17 mouse cellular contexts compared by ENCODE assay signal in the genomic region with DNA sequence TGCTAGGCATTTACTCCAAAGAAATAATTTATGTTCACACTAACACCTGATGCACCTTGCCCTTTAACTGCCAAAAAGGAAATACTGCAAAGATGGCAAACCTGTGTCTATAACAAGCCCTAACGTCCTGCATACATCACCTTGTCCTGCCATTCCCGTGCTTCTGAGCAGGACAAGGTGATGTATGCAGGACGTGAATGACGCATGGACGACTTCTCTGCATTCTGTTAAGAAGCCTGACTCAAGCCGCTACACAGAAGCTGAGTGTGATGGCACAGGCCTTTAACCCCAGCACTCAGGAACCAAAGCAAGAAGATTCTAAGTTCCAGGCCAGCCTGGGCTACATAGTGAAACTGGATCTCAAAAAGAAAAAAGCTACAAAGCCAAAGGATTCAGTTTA. TPM values are rescaled to one million over a fixed set of nuclear protein-coding genes. Genes with fewer than 3 reads are reported as not detected.
A peak's percentile ranks its signal among the peaks of the same experiment; 100 is the strongest.
DNase-seq lines count a peak whose midpoint lies in the region; ATAC-seq and TF ChIP-seq lines count a peak whose summit lies in the region.
"Had no signal": no experiment of that assay in that cellular context is flagged by ENCODE, and none has a peak within 500 bp of the region (broad histone marks: within the 10 kb centered on the region; RNA-seq: fewer than 3 reads in every experiment).

No protein-coding gene starts in this region.

- DNase-seq in CD4-positive helper T cell, adult 2 months (ENCODE audit: low read depth, low spot score): peak; percentile 62
- peak; percentile 61 for DNase-seq in induced T-regulatory cell, adult 2 months (ENCODE audit: low read depth)
- no peak for DNase-seq in liver, postnatal 0 days
- DNase-seq in hindbrain, embryonic 14.5 days (ENCODE audit: low spot score): no peak
- DNase-seq in layer of hippocampus, adult 2 months (ENCODE audit: low spot score in 2 of 2): no peak
- DNase-seq: adrenal gland, postnatal 36 days; B cell, adult 2 months; embryo, embryonic 11 days; heart, postnatal 4 days; kidney, postnatal 4 days; lung, adult 2 months; thymus, postnatal 25 days had no signal

- no peak for TF ChIP-seq CTCF in intestine, postnatal 0 days (IDR thresholded peaks at IDR 0.05; ENCODE audit: low read depth)
- no peak for TF ChIP-seq CTCF in liver, postnatal 0 days (IDR thresholded peaks at IDR 0.05; ENCODE audit: low read depth)
- no peak for TF ChIP-seq CTCF in layer of hippocampus, adult 2 months (conservative IDR thresholded peaks at IDR 0.05)

- ATAC-seq in intestine, postnatal 0 days: no peak
- ATAC-seq in intestine, embryonic 15.5 days: no peak
- no peak for ATAC-seq in liver, postnatal 0 days
- ATAC-seq in hindbrain, embryonic 14.5 days (ENCODE audit: low FRiP score): no peak

- no peaks in the 10 kb centered on the region for H3K36me3 ChIP-seq in intestine, postnatal 0 days (ENCODE audit: control insufficient read depth, insufficient read depth)
- no peaks in the 10 kb centered on the region for H3K36me3 ChIP-seq in intestine, embryonic 15.5 days
- no peaks in the 10 kb centered on the region for H3K36me3 ChIP-seq in liver, postnatal 0 days (replicated peaks; ENCODE audit: insufficient read depth, low read length)
- no peaks in the 10 kb centered on the region for H3K36me3 ChIP-seq in hindbrain, embryonic 14.5 days (replicated peaks; ENCODE audit: control insufficient read depth, insufficient read depth)
- H3K36me3 ChIP-seq: midbrain, embryonic 10.5 days; neural tube, embryonic 12.5 days had no signal

- no peaks in the 10 kb centered on the region for H3K9me3 ChIP-seq in intestine, postnatal 0 days (ENCODE audit: control insufficient read depth)
- H3K9me3 ChIP-seq in intestine, embryonic 15.5 days: no peaks in the 10 kb centered on the region
- no peaks in the 10 kb centered on the region for H3K9me3 ChIP-seq in liver, postnatal 0 days (ENCODE audit: low read length)
- H3K9me3 ChIP-seq in hindbrain, embryonic 14.5 days (ENCODE audit: control insufficient read depth, low read length): no peaks in the 10 kb centered on the region
- H3K9me3 ChIP-seq: midbrain, embryonic 10.5 days; neural tube, embryonic 12.5 days had no signal

- H3K4me1 ChIP-seq in intestine, postnatal 0 days (replicated peaks; ENCODE audit: control insufficient read depth, insufficient read depth, low read length): no peaks in the 10 kb centered on the region
- no peaks in the 10 kb centered on the region for H3K4me1 ChIP-seq in intestine, embryonic 15.5 days (replicated peaks)
- H3K4me1 ChIP-seq in liver, postnatal 0 days (ENCODE audit: insufficient read depth): peaks cover 14% of the 10 kb centered on the region; the same call in 1 of the 2 replicates
- H3K4me1 ChIP-seq in hindbrain, embryonic 14.5 days (replicated peaks; ENCODE audit: control insufficient read depth, insufficient read depth, low read length): peaks cover 5% of the 10 kb centered on the region; the same call in 1 of the 2 replicates
- H3K4me1 ChIP-seq: neural tube, embryonic 12.5 days had no signal

- H3K4me3 ChIP-seq in intestine, postnatal 0 days (ENCODE audit: low read depth, low read length): no peak overlapping the region
- no peak overlapping the region for H3K4me3 ChIP-seq in intestine, embryonic 15.5 days (replicated peaks)
- peak overlapping the region; percentile 1; the same call in 1 of the 2 replicates for H3K4me3 ChIP-seq in liver, postnatal 0 days (ENCODE audit: low read depth, low read length)
- H3K4me3 ChIP-seq in hindbrain, embryonic 14.5 days (replicated peaks; ENCODE audit: low read length): no peak overlapping the region
- H3K4me3 ChIP-seq in layer of hippocampus, adult 2 months: no peak overlapping the region
- H3K4me3 ChIP-seq: neural tube, embryonic 12.5 days had no signal

- WGBS in intestine, postnatal 0 days: 64% methylated on average over 6 of the region's 6 CpGs
- WGBS in intestine, embryonic 15.5 days: 79% methylated on average over 6 of the region's 6 CpGs
- WGBS in liver, postnatal 0 days (ENCODE audit: insufficient replicate concordance): 64% methylated on average over 6 of the region's 6 CpGs
- WGBS in hindbrain, embryonic 14.5 days: 70% methylated on average over 6 of the region's 6 CpGs

- no peak for TF ChIP-seq EP300 in liver, postnatal 0 days (IDR thresholded peaks at IDR 0.05; ENCODE audit: low read depth)

- H3K9ac ChIP-seq in intestine, postnatal 0 days (ENCODE audit: low read depth, low read length): no peak overlapping the region
- no peak overlapping the region for H3K9ac ChIP-seq in intestine, embryonic 15.5 days
- no peak overlapping the region for H3K9ac ChIP-seq in liver, postnatal 0 days (replicated peaks)
- H3K9ac ChIP-seq in hindbrain, embryonic 14.5 days: no peak overlapping the region
- H3K9ac ChIP-seq: neural tube, embryonic 12.5 days had no signal

- H3K27me3 ChIP-seq in intestine, postnatal 0 days (replicated peaks; ENCODE audit: control insufficient read depth, insufficient read depth, low read length): peaks cover 11% of the 10 kb centered on the region; the same call in 1 of the 2 replicates
- no peaks in the 10 kb centered on the region for H3K27me3 ChIP-seq in intestine, embryonic 15.5 days (replicated peaks)
- H3K27me3 ChIP-seq in liver, postnatal 0 days (ENCODE audit: insufficient read depth, low read length): no peaks in the 10 kb centered on the region
- H3K27me3 ChIP-seq in hindbrain, embryonic 14.5 days (ENCODE audit: control insufficient read depth, insufficient read depth, low read length): peaks cover 11% of the 10 kb centered on the region; the same call in 1 of the 2 replicates

- peak overlapping the region; percentile 38 for H3K4me2 ChIP-seq in intestine, postnatal 0 days (replicated peaks; ENCODE audit: low read depth)
- H3K4me2 ChIP-seq in intestine, embryonic 15.5 days (replicated peaks): no peak overlapping the region
- H3K4me2 ChIP-seq in liver, postnatal 0 days (ENCODE audit: low read depth, low read length): peak overlapping the region; percentile 55
- H3K4me2 ChIP-seq in hindbrain, embryonic 14.5 days (replicated peaks): no peak overlapping the region
- H3K4me2 ChIP-seq: neural tube, embryonic 12.5 days had no signal

- H3K27ac ChIP-seq in intestine, postnatal 0 days (ENCODE audit: low read depth, low read length): no peak overlapping the region
- no peak overlapping the region for H3K27ac ChIP-seq in intestine, embryonic 15.5 days
- H3K27ac ChIP-seq in liver, postnatal 0 days (ENCODE audit: low read depth): no peak overlapping the region
- no peak overlapping the region for H3K27ac ChIP-seq in hindbrain, embryonic 14.5 days
- H3K27ac ChIP-seq in layer of hippocampus, adult 2 months: no peak overlapping the region
- H3K27ac ChIP-seq: midbrain, embryonic 10.5 days; neural tube, embryonic 12.5 days; stomach, postnatal 0 days had no signal

RNA-seq across cellular contexts. Expression of gene Vps13a, which starts 2.2 kb away (rescaled TPM):
- 6.3 and 6.9 TPM in 2 replicates for polyA plus RNA-seq in intestine, postnatal 0 days (2015; fragmentation: Nextera tagmentation; extraction: Ambion mirVana)
- 11.2 and 11.5 TPM in 2 replicates for polyA plus RNA-seq in intestine, embryonic 15.5 days (2015; fragmentation: Nextera tagmentation; extraction: Ambion mirVana)
- 5.4 and 6.2 TPM in 2 replicates for polyA plus RNA-seq in liver, postnatal 0 days (2015; fragmentation: Nextera tagmentation; extraction: Ambion mirVana)
- polyA plus RNA-seq in hindbrain, embryonic 14.5 days (2014; fragmentation: Nextera tagmentation; extraction: Ambion mirVana): 10.0 and 10.1 TPM in 2 replicates
- total RNA-seq in layer of hippocampus, adult 2 months (2021): 10 to 100 TPM; 71.0 to 74.7 TPM

Comparison
In these comparisons a context has a peak if more than half of its experiments do, and no peak if none do; other contexts are left out.
1. H3K4me2 ChIP-seq: peak in intestine, postnatal 0 days (single experiment) and liver, postnatal 0 days (single experiment); none in intestine, embryonic 15.5 days (single experiment) and hindbrain, embryonic 14.5 days (single experiment).
2. DNase-seq: peak in CD4-positive helper T cell, adult 2 months (single experiment) and induced T-regulatory cell, adult 2 months (single experiment); none in liver, postnatal 0 days (single experiment), hindbrain, embryonic 14.5 days (single experiment) and layer of hippocampus, adult 2 months (0 of 2).